24 mouse cellular contexts compared by ENCODE assay signal in genomic region chr11:118050174-118050573, GRCm38 (mm10).
DNase-seq lines count a peak whose midpoint lies in the region; ATAC-seq lines count a peak whose summit lies in the region.
"Had no signal": no experiment of that assay in that cellular context is flagged by ENCODE, and none has a peak within 500 bp of the region (broad histone marks: within the 10 kb centered on the region; RNA-seq: fewer than 3 reads in every experiment).

No protein-coding gene starts in this region.

- no peaks in the 10 kb centered on the region for H3K9me3 ChIP-seq in neural tube, embryonic 15.5 days (replicated peaks)
- H3K9me3 ChIP-seq: embryonic facial prominence, embryonic 12.5 days; hindbrain, embryonic 10.5 days; hindbrain, embryonic 15.5 days; liver, embryonic 13.5 days; midbrain, embryonic 15.5 days; neural tube, embryonic 12.5 days had no signal

- WGBS in neural tube, embryonic 15.5 days: 86% methylated on average over 16 of the region's 16 CpGs

- no peak overlapping the region for H3K9ac ChIP-seq in neural tube, embryonic 15.5 days (replicated peaks)
- H3K9ac ChIP-seq: embryonic facial prominence, embryonic 12.5 days; hindbrain, embryonic 15.5 days; liver, embryonic 13.5 days; lung, embryonic 14.5 days; midbrain, embryonic 15.5 days; neural tube, embryonic 12.5 days had no signal

- no peak overlapping the region for H3K4me2 ChIP-seq in neural tube, embryonic 15.5 days
- H3K4me2 ChIP-seq: embryonic facial prominence, embryonic 12.5 days; hindbrain, embryonic 15.5 days; liver, embryonic 13.5 days; lung, embryonic 14.5 days; midbrain, embryonic 15.5 days; neural tube, embryonic 12.5 days had no signal

- H3K4me3 ChIP-seq in neural tube, embryonic 15.5 days (replicated peaks): no peak overlapping the region
- H3K4me3 ChIP-seq: embryonic facial prominence, embryonic 12.5 days; hindbrain, embryonic 15.5 days; liver, embryonic 13.5 days; midbrain, embryonic 15.5 days; myocyte; neural tube, embryonic 12.5 days had no signal

- ATAC-seq in neural tube, embryonic 15.5 days (ENCODE audit: low FRiP score): no peak
- ATAC-seq: forebrain, embryonic 14.5 days; inflammation-experienced regulatory T-cells, adult 6 months; midbrain, embryonic 15.5 days; Patski had no signal

- peak; percentile 29 for DNase-seq in adrenal gland, postnatal 14 days
- DNase-seq in adrenal gland, adult 8-10 months: no peak
- DNase-seq in kidney, adult 8-10 months: peak; percentile 74 to 79
- no peak for DNase-seq in kidney, postnatal 10 days
- DNase-seq in kidney, adult 9 months: peak; percentile 84
- peak; percentile 68 to 89 for DNase-seq in kidney, postnatal 25 days
- DNase-seq: cerebellum, adult 11 months; cerebellum, adult 9-11 months; gastrocnemius, postnatal 14 days; heart, postnatal 14 days; liver, embryonic 13.5 days; lung, postnatal 14 days; right cerebral cortex, postnatal 4 days had no signal

- no peaks in the 10 kb centered on the region for H3K36me3 ChIP-seq in neural tube, embryonic 15.5 days
- H3K36me3 ChIP-seq: embryonic facial prominence, embryonic 12.5 days; hindbrain, embryonic 10.5 days; hindbrain, embryonic 15.5 days; liver, embryonic 13.5 days; midbrain, embryonic 15.5 days; neural tube, embryonic 12.5 days had no signal

- H3K27ac ChIP-seq in neural tube, embryonic 15.5 days (replicated peaks): no peak overlapping the region
- H3K27ac ChIP-seq: embryonic facial prominence, embryonic 12.5 days; hindbrain, embryonic 10.5 days; hindbrain, embryonic 15.5 days; liver, embryonic 13.5 days; midbrain, embryonic 15.5 days; neural tube, embryonic 12.5 days had no signal

- H3K27me3 ChIP-seq in neural tube, embryonic 15.5 days (replicated peaks): no peaks in the 10 kb centered on the region
- H3K27me3 ChIP-seq: embryonic facial prominence, embryonic 12.5 days; hindbrain, embryonic 15.5 days; midbrain, embryonic 15.5 days; neural tube, embryonic 12.5 days; Patski had no signal

- H3K4me1 ChIP-seq in neural tube, embryonic 15.5 days: no peaks in the 10 kb centered on the region
- H3K4me1 ChIP-seq: embryonic facial prominence, embryonic 12.5 days; hindbrain, embryonic 10.5 days; hindbrain, embryonic 15.5 days; liver, embryonic 13.5 days; midbrain, embryonic 15.5 days; neural tube, embryonic 12.5 days had no signal

Comparison
In these comparisons a context has a peak if more than half of its experiments do, and no peak if none do; other contexts are left out.
1. DNase-seq: peak in adrenal gland, postnatal 14 days (single experiment), kidney, adult 8-10 months (2 of 2), kidney, adult 9 months (single experiment) and kidney, postnatal 25 days (2 of 2); none in adrenal gland, adult 8-10 months (single experiment) and kidney, postnatal 10 days (single experiment).